ENCODE assay signal across 17 mouse cellular contexts in the genomic region with DNA sequence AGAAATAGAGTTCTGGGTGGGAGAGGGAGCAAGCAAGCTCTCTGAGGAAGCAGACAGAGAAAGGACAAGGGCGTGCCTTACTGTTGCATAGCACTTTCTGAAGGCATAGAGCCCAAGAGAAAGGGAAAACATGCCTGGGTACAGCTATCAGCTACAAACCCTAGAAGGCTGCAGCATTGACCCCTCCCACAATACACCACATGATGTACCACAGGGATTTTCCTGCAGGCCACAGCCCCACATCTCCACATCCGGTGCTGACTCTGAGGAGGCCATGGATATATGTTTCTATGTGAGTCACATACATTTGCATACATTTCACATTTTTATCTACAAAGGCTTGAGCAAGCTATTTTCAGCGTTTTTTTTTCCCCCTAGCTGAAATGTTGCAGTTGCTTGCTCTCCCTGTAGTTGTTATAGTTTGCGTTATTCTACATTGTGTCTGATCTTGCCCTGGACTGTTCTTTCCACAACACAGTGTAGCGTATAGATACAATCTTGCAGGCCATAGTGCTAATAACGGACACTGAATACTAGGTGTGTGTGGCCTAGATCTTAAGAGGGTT. TPM values are rescaled to one million over a fixed set of nuclear protein-coding genes. Genes with fewer than 3 reads are reported as not detected.
DNase-seq lines count a peak whose midpoint lies in the region; ATAC-seq and TF ChIP-seq lines count a peak whose summit lies in the region.
"Had no signal": no experiment of that assay in that cellular context is flagged by ENCODE, and none has a peak within 500 bp of the region (broad histone marks: within the 10 kb centered on the region; RNA-seq: fewer than 3 reads in every experiment).

No protein-coding gene starts in this region.

- 0 out of 2 replicates have a peak, but pooled peaks have one; percentile 20 for TF ChIP-seq POLR2A in cortical plate, adult 2 months (IDR thresholded peaks at IDR 0.05; ENCODE audit: extremely low read depth, insufficient read depth, low read length)

- peaks cover 49% of the 10 kb centered on the region for H3K4me1 ChIP-seq in embryonic facial prominence, embryonic 13.5 days
- peaks cover 75% of the 10 kb centered on the region for H3K4me1 ChIP-seq in embryonic facial prominence, embryonic 10.5 days
- peaks cover 4% of the 10 kb centered on the region; the same call in 1 of the 2 replicates for H3K4me1 ChIP-seq in cortical plate, adult 2 months (ENCODE audit: control insufficient read depth, insufficient read depth, low read length)

- intact Hi-C loops in left cerebral cortex, postnatal 25 days (cut with DNase I): loop anchor here (10.0 kb wide), 1 partner anchor 118 kb away; no protein-coding TSS in a partner anchor
- intact Hi-C loops in heart, postnatal 25 days (cut with DNase I): no loop called here

- H3K36me3 ChIP-seq in embryonic facial prominence, embryonic 13.5 days: no peaks in the 10 kb centered on the region
- no peaks in the 10 kb centered on the region for H3K36me3 ChIP-seq in embryonic facial prominence, embryonic 10.5 days (replicated peaks)
- H3K36me3 ChIP-seq: heart, embryonic 10.5 days; lung, embryonic 15.5 days; neural tube, embryonic 15.5 days had no signal

- H3K27ac ChIP-seq in embryonic facial prominence, embryonic 13.5 days: peak overlapping the region; percentile 24; the same call in 1 of the 2 replicates
- H3K27ac ChIP-seq in embryonic facial prominence, embryonic 10.5 days (replicated peaks): no peak overlapping the region
- H3K27ac ChIP-seq in cortical plate, adult 2 months (ENCODE audit: insufficient read depth, low read length): peak overlapping the region; percentile 31; the same call in 1 of the 2 replicates
- H3K27ac ChIP-seq: heart, embryonic 10.5 days; lung, embryonic 15.5 days; neural tube, embryonic 15.5 days had no signal

- no peaks in the 10 kb centered on the region for H3K9me3 ChIP-seq in embryonic facial prominence, embryonic 13.5 days
- no peaks in the 10 kb centered on the region for H3K9me3 ChIP-seq in embryonic facial prominence, embryonic 10.5 days
- H3K9me3 ChIP-seq: heart, embryonic 10.5 days; lung, embryonic 15.5 days; neural tube, embryonic 15.5 days had no signal

- H3K4me3 ChIP-seq in embryonic facial prominence, embryonic 13.5 days: no peak overlapping the region
- H3K4me3 ChIP-seq in embryonic facial prominence, embryonic 10.5 days: no peak overlapping the region
- H3K4me3 ChIP-seq in cortical plate, adult 2 months (ENCODE audit: insufficient read depth, low read length): no peak overlapping the region
- H3K4me3 ChIP-seq: erythroblast, embryonic 14.5 days; heart, embryonic 10.5 days; lung, embryonic 15.5 days; neural tube, embryonic 15.5 days had no signal

- peaks cover 7% of the 10 kb centered on the region; the same call in 1 of the 2 replicates for H3K27me3 ChIP-seq in embryonic facial prominence, embryonic 13.5 days
- H3K27me3 ChIP-seq in embryonic facial prominence, embryonic 10.5 days (replicated peaks; ENCODE audit: low read depth, poor library complexity, severe bottlenecking): peaks cover 67% of the 10 kb centered on the region
- H3K27me3 ChIP-seq: neural tube, embryonic 15.5 days had no signal

- no peak overlapping the region for H3K4me2 ChIP-seq in embryonic facial prominence, embryonic 13.5 days
- H3K4me2 ChIP-seq: lung, embryonic 15.5 days; neural tube, embryonic 15.5 days had no signal

- no peak overlapping the region for H3K9ac ChIP-seq in embryonic facial prominence, embryonic 13.5 days
- H3K9ac ChIP-seq: lung, embryonic 15.5 days; neural tube, embryonic 15.5 days had no signal

- 70% methylated on average over 6 of the region's 6 CpGs for WGBS in embryonic facial prominence, embryonic 13.5 days
- WGBS in embryonic facial prominence, embryonic 10.5 days: 86% methylated on average over 6 of the region's 6 CpGs

- DNase-seq in embryonic facial prominence, embryonic 10.5 days (ENCODE audit: low spot score): no peak
- peak; percentile 66 for DNase-seq in A20 (ENCODE audit: low read depth, low spot score)
- DNase-seq in left cerebral cortex, postnatal 25 days (ENCODE audit: low spot score in 2 of 2): peak; percentile 43 to 91
- no peak for DNase-seq in lung, postnatal 10 days
- no peak for DNase-seq in lung, adult 18-20 months
- no peak for DNase-seq in heart, postnatal 25 days (ENCODE audit: low spot score)
- DNase-seq: cerebellum, adult 11-12 months; kidney, postnatal 14 days; liver; retina, postnatal 1 day had no signal

- TF ChIP-seq CTCF in cortical plate, adult 2 months (IDR thresholded peaks at IDR 0.05; ENCODE audit: extremely low read depth, insufficient read depth, low read length): no peak

- ATAC-seq in embryonic facial prominence, embryonic 13.5 days (ENCODE audit: insufficient number of reproducible peaks, insufficient read depth, low FRiP score, low TSS enrichment, low read depth): no peak
- ATAC-seq: intestine, embryonic 16.5 days had no signal

RNA-seq across cellular contexts. Expression of gene Abr, which starts 49.2 kb away (rescaled TPM):
- 35.5 and 39.1 TPM in 2 replicates for polyA plus RNA-seq in embryonic facial prominence, embryonic 13.5 days (2015; fragmentation: Nextera tagmentation; extraction: Ambion mirVana)
- 29.6 and 34.6 TPM in 2 replicates for polyA plus RNA-seq in embryonic facial prominence, embryonic 10.5 days (2016; fragmentation: Nextera tagmentation; extraction: Ambion mirVana)
- 266 and 292 TPM in 2 replicates for polyA plus RNA-seq in cortical plate, adult 2 months (2012; rRNA removed)
- total RNA-seq in left cerebral cortex, postnatal 25 days (2021): 100 to 1,000 TPM; 458 to 459 TPM
- total RNA-seq in heart, postnatal 25 days (2021): 10 to 100 TPM; 26.2 to 29.5 TPM

Comparison
In these comparisons a context has a peak if more than half of its experiments do, and no peak if none do; other contexts are left out.
1. DNase-seq: peak in A20 (single experiment) and left cerebral cortex, postnatal 25 days (2 of 2); none in embryonic facial prominence, embryonic 10.5 days (single experiment), lung, postnatal 10 days (single experiment), lung, adult 18-20 months (0 of 2) and heart, postnatal 25 days (single experiment).